Mouse (Mus musculus) kidney, adult 2 months (tissue): ENCODE measurements at regions not wholly inside any gene's neighbourhood (a gene's known extent, or its start where the extent isn't known, plus 50 kb on each side); places are given as distances from the start of the nearest gene placed in this dataset.

ENCODE experiments used
- CTCF ChIP-seq: fragments of 200-500 bp; conservative IDR thresholded peaks from 2 replicates; pipeline ENCODE4 v1.5.1; 2011; ENCODE audit warnings: low read depth, mild to moderate bottlenecking, control low read depth, low read length, moderate library complexity, mixed read lengths; ENCODE audit not compliant: insufficient read depth, insufficient read length
- POLR2A ChIP-seq: fragments of 200-500 bp; IDR thresholded peaks from one replicate; pipeline ENCODE4 v1.6.1; 2011; ENCODE audit warnings: low read depth, low read length, control low read depth

GRCm38 (mm10) chr11:22587691-22588241, 75.9 kb downstream of the Tmem17 start:
- TF ChIP-seq CTCF (no peak), POLR2A (no peak)
